Mouse (Mus musculus) testis, adult 2 months (tissue): Measurements from ENCODE around the gene Oxld1.

Source experiments
- CTCF ChIP-seq: fragments of 200-500 bp; IDR thresholded peaks from 2 replicates; pipeline ENCODE4 v1.5.1; 2012; ENCODE audit warnings: low read depth, mild to moderate bottlenecking, inconsistent platforms, low read length, moderate library complexity; ENCODE audit not compliant: control insufficient read depth, insufficient read depth, insufficient replicate concordance
- POLR2A ChIP-seq: fragments of 200-500 bp; IDR thresholded peaks from 2 replicates; pipeline ENCODE4 v1.6.1; 2012; ENCODE audit warnings: low read depth, mild to moderate bottlenecking, inconsistent platforms, low read length, moderate library complexity; ENCODE audit not compliant: control insufficient read depth

DNA sequence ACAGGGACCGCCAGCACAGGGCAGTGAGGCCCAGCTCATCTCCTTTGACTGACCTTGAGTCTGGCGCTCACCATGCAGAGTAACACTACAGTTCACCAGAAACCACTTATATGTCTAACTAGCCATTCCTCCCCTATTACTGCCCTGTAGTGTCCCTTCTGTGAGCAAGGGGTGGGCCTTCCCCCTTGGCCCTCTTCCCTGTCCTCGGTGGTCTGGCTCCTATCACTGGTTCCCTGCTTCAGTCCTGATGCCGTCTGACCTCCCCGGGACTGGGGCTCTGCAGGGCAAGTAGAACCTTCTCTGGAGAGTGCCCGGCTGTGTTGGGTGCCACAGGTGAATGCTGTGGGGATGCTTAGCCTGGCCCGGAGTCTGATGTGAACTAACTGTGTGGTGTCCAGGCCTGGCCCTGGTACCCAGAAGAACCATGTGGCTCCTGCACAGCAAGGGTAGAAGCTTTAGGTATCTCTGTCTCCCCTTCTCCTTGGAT is 25.6 kb upstream of the Oxld1 start:
- TF ChIP-seq CTCF = no peak
- no peak for TF ChIP-seq POLR2A
